In genomic region chr14:51256041-51256440, GRCm38 (mm10) we compare ENCODE assay signal across 31 mouse cellular contexts. TPM values are rescaled to one million over a fixed set of nuclear protein-coding genes. Genes with fewer than 3 reads are reported as not detected.
"Had no signal": no experiment of that assay in that cellular context is flagged by ENCODE, and none has a peak within 500 bp of the region (broad histone marks: within the 10 kb centered on the region; RNA-seq: fewer than 3 reads in every experiment).

Gene Rnase2a, minus strand, starts transcription at chr14:51256112.

- DNase-seq: kidney, adult 11 months; kidney, adult 8-10 months; kidney, postnatal 10 days; kidney, postnatal 36 days; liver, embryonic 13.5 days; midbrain, embryonic 14.5 days; thymus, adult 18-20 months; thymus, postnatal 14 days; thymus, postnatal 4 days had no signal

- ATAC-seq: intestine, embryonic 15.5 days had no signal

RNA-seq across cellular contexts. Expression of gene Rnase2a, which starts in this region (rescaled TPM):
- total RNA-seq: layer of hippocampus, adult 18-20 months; layer of hippocampus, postnatal 25 days; left cerebral cortex, adult 18-20 months; left cerebral cortex, postnatal 10 days; left cerebral cortex, postnatal 36 days; liver, adult 2 months; megakaryocyte-erythroid progenitor cell, adult 5-6 weeks; midbrain, postnatal 0 days had no signal
- polyA plus RNA-seq: intestine, embryonic 15.5 days; kidney, embryonic 15.5 days; limb, embryonic 11.5 days; limb, embryonic 14.5 days; liver, adult 2 months; liver, embryonic 13.5 days; liver, embryonic 16.5 days; lung, embryonic 15.5 days; macrophage; midbrain, embryonic 11.5 days; midbrain, embryonic 14.5 days; midbrain, postnatal 0 days; neural tube, embryonic 11.5 days; neural tube, embryonic 14.5 days; small intestine, adult 2 months; spleen, adult 2 months; stomach, embryonic 16.5 days; testis, adult 2 months had no signal
